ENCODE assay signal across 11 mouse cellular contexts in genomic region chr16:52093325-52094253, GRCm38 (mm10).
DNase-seq lines count a peak whose midpoint lies in the region; ATAC-seq lines count a peak whose summit lies in the region.
"Had no signal": no experiment of that assay in that cellular context is flagged by ENCODE, and none has a peak within 500 bp of the region (broad histone marks: within the 10 kb centered on the region; RNA-seq: fewer than 3 reads in every experiment).

No protein-coding gene starts in this region.

- intact Hi-C loops in heart, postnatal 25 days (cut with DNase I) = no loop called here

- H3K27ac ChIP-seq in heart, embryonic 12.5 days (ENCODE audit: poor library complexity, severe bottlenecking) = peak overlapping the region; percentile 77; the same call in 1 of the 2 replicates
- H3K27ac ChIP-seq in midbrain, embryonic 15.5 days = peak overlapping the region; percentile 30; the same call in 1 of the 2 replicates
- H3K27ac ChIP-seq in midbrain, embryonic 16.5 days (ENCODE audit: low read length) = no peak overlapping the region
- peak overlapping the region; percentile 82 for H3K27ac ChIP-seq in heart, embryonic 13.5 days (replicated peaks)
- H3K27ac ChIP-seq: embryonic facial prominence, embryonic 15.5 days had no signal

- H3K27me3 ChIP-seq in heart, embryonic 12.5 days (replicated peaks) = no peaks in the 10 kb centered on the region
- no peaks in the 10 kb centered on the region for H3K27me3 ChIP-seq in midbrain, embryonic 15.5 days (replicated peaks)
- no peaks in the 10 kb centered on the region for H3K27me3 ChIP-seq in midbrain, embryonic 16.5 days (ENCODE audit: control insufficient read depth, insufficient read depth, low read depth, low read length)
- H3K27me3 ChIP-seq in heart, embryonic 13.5 days (replicated peaks) = no peaks in the 10 kb centered on the region
- H3K27me3 ChIP-seq: embryonic facial prominence, embryonic 15.5 days had no signal

- DNase-seq in heart, postnatal 25 days (ENCODE audit: low spot score) = no peak
- DNase-seq in naive thymus-derived CD4-positive, alpha-beta T cell, adult 2 months (ENCODE audit: low read depth) = peak; percentile 42
- no peak for DNase-seq in left cerebral cortex, adult 9 months (ENCODE audit: low spot score in 2 of 2)
- DNase-seq: cerebellum, adult 2 months; midbrain, embryonic 14.5 days had no signal

- ATAC-seq in heart, embryonic 12.5 days (ENCODE audit: insufficient number of reproducible peaks, low FRiP score) = no peak
- no peak for ATAC-seq in midbrain, embryonic 15.5 days (replicated peaks)
- no peak for ATAC-seq in midbrain, embryonic 16.5 days
- ATAC-seq in heart, embryonic 13.5 days (ENCODE audit: extremely low read depth, insufficient number of reproducible peaks, low FRiP score, low TSS enrichment) = no peak
- ATAC-seq in monocyte, adult 5-6 weeks (replicated peaks; ENCODE audit: insufficient number of reproducible peaks, low FRiP score, low TSS enrichment, poor library complexity, severe bottlenecking) = no peak

- H3K36me3 ChIP-seq in heart, embryonic 12.5 days = peaks cover 7% of the 10 kb centered on the region; the same call in 1 of the 2 replicates
- 0 out of 2 replicates have a peak, but pooled peaks cover 3% of the 10 kb centered on the region for H3K36me3 ChIP-seq in midbrain, embryonic 15.5 days (replicated peaks)
- no peaks in the 10 kb centered on the region for H3K36me3 ChIP-seq in midbrain, embryonic 16.5 days (ENCODE audit: control insufficient read depth, insufficient read depth, low read length)
- peaks cover 11% of the 10 kb centered on the region for H3K36me3 ChIP-seq in heart, embryonic 13.5 days
- H3K36me3 ChIP-seq: embryonic facial prominence, embryonic 15.5 days had no signal

- no peak overlapping the region for H3K4me2 ChIP-seq in heart, embryonic 12.5 days
- no peak overlapping the region for H3K4me2 ChIP-seq in midbrain, embryonic 15.5 days
- no peak overlapping the region for H3K4me2 ChIP-seq in midbrain, embryonic 16.5 days (ENCODE audit: low read length)
- H3K4me2 ChIP-seq in heart, embryonic 13.5 days = no peak overlapping the region
- H3K4me2 ChIP-seq: embryonic facial prominence, embryonic 15.5 days had no signal

- no peak overlapping the region for H3K4me3 ChIP-seq in heart, embryonic 12.5 days
- H3K4me3 ChIP-seq in midbrain, embryonic 15.5 days = no peak overlapping the region
- H3K4me3 ChIP-seq in midbrain, embryonic 16.5 days (ENCODE audit: low read depth, low read length) = no peak overlapping the region
- no peak overlapping the region for H3K4me3 ChIP-seq in heart, embryonic 13.5 days
- H3K4me3 ChIP-seq: embryonic facial prominence, embryonic 15.5 days had no signal

- H3K4me1 ChIP-seq in heart, embryonic 12.5 days (replicated peaks) = peaks cover 33% of the 10 kb centered on the region
- H3K4me1 ChIP-seq in midbrain, embryonic 15.5 days = 0 out of 2 replicates have a peak, but pooled peaks cover 3% of the 10 kb centered on the region
- peaks cover 8% of the 10 kb centered on the region; the same call in 1 of the 2 replicates for H3K4me1 ChIP-seq in midbrain, embryonic 16.5 days (ENCODE audit: control insufficient read depth, insufficient read depth, low read length)
- peaks cover 40% of the 10 kb centered on the region for H3K4me1 ChIP-seq in heart, embryonic 13.5 days

- 67% methylated on average over 9 of the region's 9 CpGs for WGBS in heart, embryonic 12.5 days
- 69% methylated on average over 9 of the region's 9 CpGs for WGBS in midbrain, embryonic 15.5 days
- WGBS in midbrain, embryonic 16.5 days = 73% methylated on average over 9 of the region's 9 CpGs
- 59% methylated on average over 9 of the region's 9 CpGs for WGBS in heart, embryonic 13.5 days

- H3K9ac ChIP-seq in heart, embryonic 12.5 days = no peak overlapping the region
- H3K9ac ChIP-seq in midbrain, embryonic 15.5 days = no peak overlapping the region
- no peak overlapping the region for H3K9ac ChIP-seq in midbrain, embryonic 16.5 days (ENCODE audit: low read depth, low read length)
- no peak overlapping the region for H3K9ac ChIP-seq in heart, embryonic 13.5 days
- H3K9ac ChIP-seq: embryonic facial prominence, embryonic 15.5 days had no signal

- H3K9me3 ChIP-seq in heart, embryonic 12.5 days (replicated peaks) = no peaks in the 10 kb centered on the region
- H3K9me3 ChIP-seq in midbrain, embryonic 15.5 days = no peaks in the 10 kb centered on the region
- no peaks in the 10 kb centered on the region for H3K9me3 ChIP-seq in midbrain, embryonic 16.5 days (replicated peaks; ENCODE audit: control insufficient read depth, low read length, poor library complexity, severe bottlenecking)
- H3K9me3 ChIP-seq in heart, embryonic 13.5 days = no peaks in the 10 kb centered on the region
- H3K9me3 ChIP-seq: embryonic facial prominence, embryonic 15.5 days had no signal
